Mouse (Mus musculus) CH12F3 (cell line): ENCODE data around the gene Cox18.
"Not testable (repeated sequence)": the region's sequence is repeated elsewhere in the genome, so short reads cannot be mapped to it uniquely, and the experiment has no call there.

Experiments
- in situ Hi-C: fragments of 300-500 bp; cut with MboI; formaldehyde crosslinking; loops from 2 replicates; pipeline ENCODE4 v1.14.3; 2020; ENCODE audit warnings: low sequenced_read_pairs

Cox18 gene

GRCm38 (mm10) chr5:90223534-90224381 lies at the start of gene Cox18:
Cox18 (minus strand) TSS chr5:90224001.
- in situ Hi-C loops = loop anchor here (25.0 kb wide), 2 partner anchors 264 to 414 kb away; partner anchors contain the start of genes Afp and Rassf6

GRCm38 (mm10) chr5:90262230-90262629 lies 38.4 kb upstream of the Cox18 start:
- in situ Hi-C loops = not testable (repeated sequence)

- in situ Hi-C loops = no loop called here
Observed at GRCm38 (mm10) chr5:90257023-90257422, 33.2 kb upstream of the Cox18 start.

GRCm38 (mm10) chr5:90247503-90247902 lies 23.7 kb upstream of the Cox18 start:
- in situ Hi-C loops = no loop called here

GRCm38 (mm10) chr5:90246987-90247386 lies 23.2 kb upstream of the Cox18 start:
- in situ Hi-C loops = no loop called here

GRCm38 (mm10) chr5:90246567-90246966 lies 22.8 kb upstream of the Cox18 start:
- in situ Hi-C loops = no loop called here

- in situ Hi-C loops = no loop called here
Observed at GRCm38 (mm10) chr5:90245416-90245815, 21.6 kb upstream of the Cox18 start.

GRCm38 (mm10) chr5:90235217-90235616 lies 11.4 kb upstream of the Cox18 start:
- in situ Hi-C loops = no loop called here

GRCm38 (mm10) chr5:90233305-90233704 lies 9.5 kb upstream of the Cox18 start:
- in situ Hi-C loops = no loop called here

GRCm38 (mm10) chr5:90229760-90230159 lies 6.0 kb upstream of the Cox18 start:
- in situ Hi-C loops = no loop called here

GRCm38 (mm10) chr5:90226696-90227095 lies 2.9 kb upstream of the Cox18 start:
- in situ Hi-C loops = no loop called here

GRCm38 (mm10) chr5:90224730-90225129 lies 929 bp upstream of the Cox18 start:
- in situ Hi-C loops = loop anchor here (25.0 kb wide), 2 partner anchors 263 to 413 kb away; partner anchors contain the start of genes Afp and Rassf6

- in situ Hi-C loops = loop anchor here (25.0 kb wide), 2 partner anchors 264 to 414 kb away; partner anchors contain the start of genes Afp and Rassf6
Observed at GRCm38 (mm10) chr5:90222937-90223336, 864 bp downstream of the Cox18 start.

- in situ Hi-C loops = loop anchor here (25.0 kb wide), 2 partner anchors 270 to 420 kb away; partner anchors contain the start of genes Afp and Rassf6
Observed at GRCm38 (mm10) chr5:90217791-90218190, 6.0 kb downstream of the Cox18 start.

GRCm38 (mm10) chr5:90217226-90217625 lies 6.6 kb downstream of the Cox18 start:
- in situ Hi-C loops = loop anchor here (25.0 kb wide), 2 partner anchors 270 to 420 kb away; partner anchors contain the start of genes Afp and Rassf6

- in situ Hi-C loops = loop anchor here (25.0 kb wide), 2 partner anchors 274 to 424 kb away; partner anchors contain the start of genes Afp and Rassf6
Observed at GRCm38 (mm10) chr5:90213356-90213755, 10.4 kb downstream of the Cox18 start.

GRCm38 (mm10) chr5:90203168-90203567 lies 20.6 kb downstream of the Cox18 start:
- in situ Hi-C loops = loop anchor here (25.0 kb wide), 2 partner anchors 284 to 434 kb away; partner anchors contain the start of genes Afp and Rassf6

GRCm38 (mm10) chr5:90202447-90203117 lies 21.2 kb downstream of the Cox18 start:
- in situ Hi-C loops = loop anchor here (25.0 kb wide), 2 partner anchors 285 to 435 kb away; partner anchors contain the start of genes Afp and Rassf6

GRCm38 (mm10) chr5:90199922-90200632 lies 23.7 kb downstream of the Cox18 start:
- in situ Hi-C loops = loop anchor here (25.0 kb wide), 3 partner anchors 287 to 1413 kb away; partner anchors contain the start of genes Afp and Rassf6

GRCm38 (mm10) chr5:90194831-90195230 lies 29.0 kb downstream of the Cox18 start:
- in situ Hi-C loops = loop anchor here (25.0 kb wide), 1 partner anchor 1408 kb away; no protein-coding TSS in a partner anchor
